Mouse (Mus musculus) kidney, adult 2 months (tissue): Measurements from ENCODE around the gene Acot4.

Experiments used
- CTCF ChIP-seq: fragments of 200-500 bp; conservative IDR thresholded peaks from 2 replicates; pipeline ENCODE4 v1.5.1; 2011; ENCODE audit warnings: low read depth, mild to moderate bottlenecking, control low read depth, low read length, moderate library complexity, mixed read lengths; ENCODE audit not compliant: insufficient read depth, insufficient read length
- POLR2A ChIP-seq: fragments of 200-500 bp; IDR thresholded peaks from one replicate; pipeline ENCODE4 v1.6.1; 2011; ENCODE audit warnings: low read depth, low read length, control low read depth

DNA sequence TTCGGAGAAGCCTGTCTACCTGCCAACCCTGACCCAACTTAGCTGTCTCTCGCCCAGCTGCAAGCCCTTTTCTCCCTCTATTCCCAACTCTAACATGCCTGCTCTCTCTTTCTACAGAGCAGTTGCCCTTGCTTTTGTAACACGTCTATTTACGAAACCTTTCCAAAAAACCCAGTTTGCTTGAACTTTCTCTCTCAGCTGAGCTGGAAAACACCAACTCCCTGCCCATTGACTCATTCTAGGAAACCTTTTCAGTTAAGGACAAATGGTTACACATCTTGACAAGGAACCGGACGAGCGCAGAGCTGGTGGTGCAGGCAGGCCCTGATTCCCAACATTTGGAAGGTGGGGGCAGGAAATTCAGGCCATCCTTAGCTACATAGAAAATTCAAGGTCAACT is 14.4 kb downstream of the Acot4 start:
- no peak for TF ChIP-seq CTCF
- TF ChIP-seq POLR2A: no peak
